ENCODE assay signal across 28 mouse cellular contexts in genomic region chr8:80399594-80400207, GRCm38 (mm10).
DNase-seq lines count a peak whose midpoint lies in the region; ATAC-seq and TF ChIP-seq lines count a peak whose summit lies in the region.
"Had no signal": no experiment of that assay in that cellular context is flagged by ENCODE, and none has a peak within 500 bp of the region (broad histone marks: within the 10 kb centered on the region; RNA-seq: fewer than 3 reads in every experiment).

No protein-coding gene starts in this region.

- H3K4me1 ChIP-seq in kidney, postnatal 0 days (replicated peaks; ENCODE audit: insufficient read depth, low read length), result no peaks in the 10 kb centered on the region
- H3K4me1 ChIP-seq in kidney, embryonic 16.5 days (ENCODE audit: insufficient read depth, low read length), result no peaks in the 10 kb centered on the region
- no peaks in the 10 kb centered on the region for H3K4me1 ChIP-seq in liver, adult 2 months (ENCODE audit: control insufficient read depth, insufficient read depth, low read length)
- H3K4me1 ChIP-seq in liver, embryonic 12.5 days, result no peaks in the 10 kb centered on the region
- no peaks in the 10 kb centered on the region for H3K4me1 ChIP-seq in lung, embryonic 16.5 days (replicated peaks; ENCODE audit: control insufficient read depth, insufficient read depth, low read length)
- H3K4me1 ChIP-seq in lung, adult 2 months (ENCODE audit: control insufficient read depth, insufficient read depth, low read length), result no peaks in the 10 kb centered on the region
- H3K4me1 ChIP-seq: embryonic facial prominence, embryonic 10.5 days; embryonic facial prominence, embryonic 13.5 days; forebrain, embryonic 12.5 days; forebrain, embryonic 15.5 days; heart, embryonic 10.5 days; heart, embryonic 13.5 days; hindbrain, embryonic 12.5 days had no signal

- no peaks in the 10 kb centered on the region for H3K79me2 ChIP-seq in liver, adult 2 months (ENCODE audit: control insufficient read depth, insufficient read depth, low read length)

- 60% methylated on average over 2 of the region's 2 CpGs for WGBS in kidney, postnatal 0 days
- 56% methylated on average over 2 of the region's 2 CpGs for WGBS in kidney, embryonic 16.5 days
- 70% methylated on average over 2 of the region's 2 CpGs for WGBS in liver, adult 2 months
- 62% methylated on average over 2 of the region's 2 CpGs for WGBS in liver, embryonic 12.5 days (ENCODE audit: insufficient replicate concordance)
- 47% methylated on average over 2 of the region's 2 CpGs for WGBS in lung, embryonic 16.5 days
- WGBS in lung, adult 2 months, result 70% methylated on average over 2 of the region's 2 CpGs

- H3K27me3 ChIP-seq in kidney, postnatal 0 days (ENCODE audit: insufficient read depth, low read length), result no peaks in the 10 kb centered on the region
- H3K27me3 ChIP-seq in kidney, embryonic 16.5 days (ENCODE audit: insufficient read depth, low read length), result no peaks in the 10 kb centered on the region
- no peaks in the 10 kb centered on the region for H3K27me3 ChIP-seq in liver, adult 2 months (ENCODE audit: control insufficient read depth, insufficient read depth, low read length)
- no peaks in the 10 kb centered on the region for H3K27me3 ChIP-seq in liver, embryonic 12.5 days (replicated peaks)
- no peaks in the 10 kb centered on the region for H3K27me3 ChIP-seq in lung, embryonic 16.5 days (ENCODE audit: control insufficient read depth, insufficient read depth, low read depth, low read length)
- H3K27me3 ChIP-seq: embryonic facial prominence, embryonic 13.5 days; forebrain, embryonic 12.5 days; forebrain, embryonic 15.5 days; heart, embryonic 13.5 days; hindbrain, embryonic 12.5 days had no signal

- DNase-seq in kidney, postnatal 0 days (ENCODE audit: low spot score), result peak; percentile 28
- DNase-seq in liver, adult 2 months (ENCODE audit: extremely low read depth, low read depth, low spot score), result peak; percentile 22
- DNase-seq in lung, adult 2 months, result no peak
- DNase-seq in lung, postnatal 14 days, result peak; percentile 10
- DNase-seq in frontal cortex, adult 2 months (ENCODE audit: extremely low spot score in 1 of 2, low spot score in 1 of 2), result no peak
- DNase-seq: adrenal gland, adult 8-10 months; adrenal gland, postnatal 25 days; cerebellum, adult 11-12 months; cerebellum, adult 8-10 months; cerebellum, postnatal 10 days; cerebellum, postnatal 36 days; embryo, embryonic 11 days; gastrocnemius, postnatal 10 days; gastrocnemius, postnatal 36 days; heart, adult 2 months; heart, postnatal 14 days had no signal

- H3K9ac ChIP-seq in kidney, postnatal 0 days (ENCODE audit: low read depth, low read length), result no peak overlapping the region
- no peak overlapping the region for H3K9ac ChIP-seq in kidney, embryonic 16.5 days (replicated peaks; ENCODE audit: low read length)
- H3K9ac ChIP-seq in liver, adult 2 months (ENCODE audit: low read depth, low read length), result no peak overlapping the region
- H3K9ac ChIP-seq in liver, embryonic 12.5 days, result no peak overlapping the region
- no peak overlapping the region for H3K9ac ChIP-seq in lung, embryonic 16.5 days (ENCODE audit: low read length)
- H3K9ac ChIP-seq: embryonic facial prominence, embryonic 13.5 days; forebrain, embryonic 12.5 days; forebrain, embryonic 15.5 days; heart, embryonic 13.5 days; hindbrain, embryonic 12.5 days had no signal

- no peak overlapping the region for H3K27ac ChIP-seq in kidney, postnatal 0 days
- H3K27ac ChIP-seq in kidney, embryonic 16.5 days (ENCODE audit: low read length), result no peak overlapping the region
- H3K27ac ChIP-seq in liver, adult 2 months (replicated peaks; ENCODE audit: insufficient read depth, low read depth, low read length), result no peak overlapping the region
- no peak overlapping the region for H3K27ac ChIP-seq in liver, embryonic 12.5 days
- H3K27ac ChIP-seq in lung, embryonic 16.5 days (ENCODE audit: low read length), result no peak overlapping the region
- H3K27ac ChIP-seq: embryonic facial prominence, embryonic 10.5 days; embryonic facial prominence, embryonic 13.5 days; forebrain, embryonic 12.5 days; forebrain, embryonic 15.5 days; heart, adult 2 months; heart, embryonic 10.5 days; heart, embryonic 13.5 days; hindbrain, embryonic 12.5 days had no signal

- no peak for TF ChIP-seq CTCF in kidney, postnatal 0 days (IDR thresholded peaks at IDR 0.05; ENCODE audit: low read depth)
- no peak for TF ChIP-seq CTCF in liver, adult 2 months (IDR thresholded peaks at IDR 0.05; ENCODE audit: low read depth, low read length)
- TF ChIP-seq CTCF in lung, adult 2 months (IDR thresholded peaks at IDR 0.05; ENCODE audit: insufficient read depth, low read length), result no peak

- no peak for ATAC-seq in kidney, postnatal 0 days (replicated peaks; ENCODE audit: low FRiP score, low read depth)
- no peak for ATAC-seq in kidney, embryonic 16.5 days (ENCODE audit: low FRiP score, low TSS enrichment)
- no peak for ATAC-seq in liver, embryonic 12.5 days
- peak; percentile 89 for ATAC-seq in lung, embryonic 16.5 days (ENCODE audit: low read depth)
- ATAC-seq: activated CD4-positive, CD25-positive, alpha-beta regulatory T cell, adult 4 months; forebrain, embryonic 15.5 days had no signal

- no peak overlapping the region for H3K4me3 ChIP-seq in kidney, postnatal 0 days (replicated peaks; ENCODE audit: low read depth, low read length)
- H3K4me3 ChIP-seq in kidney, embryonic 16.5 days (ENCODE audit: low read length), result no peak overlapping the region
- H3K4me3 ChIP-seq in liver, adult 2 months (ENCODE audit: insufficient read depth, low read depth, low read length), result no peak overlapping the region
- H3K4me3 ChIP-seq in liver, embryonic 12.5 days, result no peak overlapping the region
- H3K4me3 ChIP-seq in lung, embryonic 16.5 days (ENCODE audit: low read length), result no peak overlapping the region
- no peak overlapping the region for H3K4me3 ChIP-seq in lung, adult 2 months (replicated peaks; ENCODE audit: extremely low read depth, low read depth, low read length)
- H3K4me3 ChIP-seq: embryonic facial prominence, embryonic 10.5 days; embryonic facial prominence, embryonic 13.5 days; erythroblast, embryonic 14.5 days; forebrain, embryonic 12.5 days; forebrain, embryonic 15.5 days; heart, adult 2 months; heart, embryonic 10.5 days; heart, embryonic 13.5 days; hindbrain, embryonic 12.5 days had no signal

- H3K36me3 ChIP-seq in kidney, postnatal 0 days (ENCODE audit: insufficient read depth, low read length), result no peaks in the 10 kb centered on the region
- H3K36me3 ChIP-seq in kidney, embryonic 16.5 days (ENCODE audit: insufficient read depth, low read length), result no peaks in the 10 kb centered on the region
- no peaks in the 10 kb centered on the region for H3K36me3 ChIP-seq in liver, adult 2 months (ENCODE audit: control insufficient read depth, insufficient read depth, low read length)
- no peaks in the 10 kb centered on the region for H3K36me3 ChIP-seq in liver, embryonic 12.5 days
- H3K36me3 ChIP-seq in lung, embryonic 16.5 days (ENCODE audit: control insufficient read depth, insufficient read depth, low read length), result no peaks in the 10 kb centered on the region
- H3K36me3 ChIP-seq: embryonic facial prominence, embryonic 10.5 days; embryonic facial prominence, embryonic 13.5 days; forebrain, embryonic 12.5 days; forebrain, embryonic 15.5 days; heart, embryonic 10.5 days; heart, embryonic 13.5 days; hindbrain, embryonic 12.5 days had no signal

- no peak overlapping the region for H3K4me2 ChIP-seq in kidney, postnatal 0 days (ENCODE audit: low read length)
- H3K4me2 ChIP-seq in kidney, embryonic 16.5 days (replicated peaks; ENCODE audit: low read depth, low read length), result no peak overlapping the region
- H3K4me2 ChIP-seq in liver, embryonic 12.5 days, result no peak overlapping the region
- H3K4me2 ChIP-seq in lung, embryonic 16.5 days (ENCODE audit: low read depth, low read length), result no peak overlapping the region
- H3K4me2 ChIP-seq: embryonic facial prominence, embryonic 13.5 days; forebrain, embryonic 12.5 days; forebrain, embryonic 15.5 days; heart, embryonic 13.5 days; hindbrain, embryonic 12.5 days had no signal

- TF ChIP-seq POLR2A in liver, adult 2 months (IDR thresholded peaks at IDR 0.05; ENCODE audit: extremely low read depth, insufficient read depth, low read length), result no peak
- no peak for TF ChIP-seq POLR2A in lung, adult 2 months (IDR thresholded peaks at IDR 0.05; ENCODE audit: borderline replicate concordance, extremely low read depth, low read depth, low read length)

- no peaks in the 10 kb centered on the region for H3K9me3 ChIP-seq in kidney, postnatal 0 days (replicated peaks; ENCODE audit: low read length)
- no peaks in the 10 kb centered on the region for H3K9me3 ChIP-seq in kidney, embryonic 16.5 days (ENCODE audit: low read length)
- H3K9me3 ChIP-seq in liver, embryonic 12.5 days (replicated peaks), result no peaks in the 10 kb centered on the region
- no peaks in the 10 kb centered on the region for H3K9me3 ChIP-seq in lung, embryonic 16.5 days (ENCODE audit: control insufficient read depth, low read length)
- H3K9me3 ChIP-seq: embryonic facial prominence, embryonic 10.5 days; embryonic facial prominence, embryonic 13.5 days; forebrain, embryonic 12.5 days; forebrain, embryonic 15.5 days; heart, embryonic 10.5 days; heart, embryonic 13.5 days; hindbrain, embryonic 12.5 days had no signal

Comparison
In these comparisons a context has a peak if more than half of its experiments do, and no peak if none do; other contexts are left out.
1. DNase-seq: peak in kidney, postnatal 0 days (single experiment), liver, adult 2 months (single experiment) and lung, postnatal 14 days (single experiment); none in lung, adult 2 months (single experiment) and frontal cortex, adult 2 months (0 of 2).